ENCODE assay signal across 10 mouse cellular contexts in genomic region chr6:92905922-92906321, GRCm38 (mm10). TPM values are rescaled to one million over a fixed set of nuclear protein-coding genes. Genes with fewer than 3 reads are reported as not detected.
DNase-seq lines count a peak whose midpoint lies in the region; ATAC-seq lines count a peak whose summit lies in the region.
"Had no signal": no experiment of that assay in that cellular context is flagged by ENCODE, and none has a peak within 500 bp of the region (broad histone marks: within the 10 kb centered on the region; RNA-seq: fewer than 3 reads in every experiment).

No protein-coding gene starts in this region.

- peak; percentile 52 for DNase-seq in 416B (ENCODE audit: low read depth)
- DNase-seq in adrenal gland, postnatal 14 days = peak; percentile 27
- DNase-seq in heart, adult 8-10 months (ENCODE audit: low spot score) = peak; percentile 72
- DNase-seq in kidney, postnatal 14 days = peak; percentile 80
- DNase-seq in left cerebral cortex, adult 9 months (ENCODE audit: low spot score in 2 of 2) = no peak
- no peak for DNase-seq in layer of hippocampus, adult 9-10 months (ENCODE audit: low spot score)
- no peak for DNase-seq in spleen, adult 12 weeks (ENCODE audit: low spot score)
- DNase-seq: right cerebral cortex, postnatal 14 days had no signal

- no peak for ATAC-seq in megakaryocyte-erythroid progenitor cell, adult 5-6 weeks (replicated peaks; ENCODE audit: low FRiP score, low TSS enrichment, poor library complexity, severe bottlenecking)
- ATAC-seq: inflammation-experienced regulatory T-cells, adult 6 months had no signal

RNA-seq across cellular contexts. Expression of gene Gm15737, which starts 36.8 kb away (rescaled TPM):
- total RNA-seq in adrenal gland, postnatal 14 days (2021) = not detected in 2 replicates
- under 1 TPM; 0.20 to 0.72 (median 0.27) TPM for total RNA-seq in heart, adult 8-10 months (2022)
- total RNA-seq in megakaryocyte-erythroid progenitor cell, adult 5-6 weeks (2014; fragmentation: Nextera tagmentation) = not detected in 2 replicates
- not detected in 2 replicates for total RNA-seq in megakaryocyte-erythroid progenitor cell, adult 5-6 weeks (2017)

RNA-seq across cellular contexts. Expression of gene Adamts9, which starts 37.4 kb away (rescaled TPM):
- 56.5 and 65.8 TPM in 2 replicates for total RNA-seq in adrenal gland, postnatal 14 days (2021)
- 10 to 100 TPM in 3 of 4 experiments, 1 to 10 TPM in 1; 5.9 to 12.6 (median 11.5) TPM for total RNA-seq in heart, adult 8-10 months (2022)
- total RNA-seq in megakaryocyte-erythroid progenitor cell, adult 5-6 weeks (2014; fragmentation: Nextera tagmentation) = not detected in 2 replicates
- not detected in 2 replicates for total RNA-seq in megakaryocyte-erythroid progenitor cell, adult 5-6 weeks (2017)

Comparison
In these comparisons a context has a peak if more than half of its experiments do, and no peak if none do; other contexts are left out.
1. DNase-seq: peak in 416B (single experiment), adrenal gland, postnatal 14 days (single experiment), heart, adult 8-10 months (single experiment) and kidney, postnatal 14 days (single experiment); none in left cerebral cortex, adult 9 months (0 of 2), layer of hippocampus, adult 9-10 months (single experiment) and spleen, adult 12 weeks (single experiment).
2. RNA of gene Adamts9, which starts 37.4 kb away (total RNA-seq): 56.5 to 65.8 TPM in adrenal gland, postnatal 14 days and 5.9 to 12.6 TPM in heart, adult 8-10 months; not detected in megakaryocyte-erythroid progenitor cell, adult 5-6 weeks; every median in the first group is over 4 times any median in the second.